Mouse (Mus musculus) liver, embryonic 14.5 days (tissue): ENCODE data around the gene Hoga1. TPM values are rescaled to one million over a fixed set of nuclear protein-coding genes. Genes with fewer than 3 reads are reported as not detected.
A peak's percentile ranks its signal among the peaks of the same experiment; 100 is the strongest.

Source experiments
- ATAC-seq: fragments of 200-750 bp; cut with Nextera tagmentation; 2 replicates; pipeline ENCODE4 v1.8.0; 2017; ENCODE audit warnings: moderate number of reproducible peaks, mild to moderate bottlenecking, moderate library complexity; ENCODE audit not compliant: insufficient read depth
- DNase-seq, 3 experiments: peaks; one replicate each; pipeline ENCODE4 v3.0.0-alpha.2; 2012 to 2013; ENCODE audit warnings: low read depth in 3 of 3, low spot score in 3 of 3
- H3K27ac ChIP-seq: fragments of 300-500 bp; sonication (generic); 2 replicates; pipeline ENCODE4 v1.5.1; 2014; ENCODE audit warnings: moderate library complexity, mild to moderate bottlenecking, control low read depth, inconsistent platforms
- H3K27me3 ChIP-seq: fragments of 300-500 bp; sonication (generic); 2 replicates; pipeline ENCODE4 v1.6.1; 2014; ENCODE audit warnings: mild to moderate bottlenecking, low read length, moderate library complexity; ENCODE audit not compliant: control insufficient read depth, insufficient read depth
- H3K36me3 ChIP-seq: fragments of 300-500 bp; sonication (generic); replicated peaks from 2 replicates; pipeline ENCODE4 v1.6.1; 2014; ENCODE audit warnings: low read depth; ENCODE audit not compliant: control insufficient read depth, insufficient read depth
- H3K4me1 ChIP-seq, 2 experiments: fragments of 200-500 bp in 1 of 2; fragments of 300-500 bp in 1 of 2; sonication (generic) in 1 of 2; replicated peaks; 2 replicates each; pipeline ENCODE4 v1.6.1; 2012 to 2014; ENCODE audit warnings: antibody characterized with exemption in 1 of 2, inconsistent platforms in 1 of 2, low read length in 1 of 2; ENCODE audit not compliant: control insufficient read depth in 2 of 2, insufficient read depth in 2 of 2
- H3K4me2 ChIP-seq: fragments of 300-500 bp; sonication (generic); 2 replicates; pipeline ENCODE4 v1.6.1; 2014; ENCODE audit warnings: low read depth, mild to moderate bottlenecking, control low read depth, moderate library complexity
- H3K4me3 ChIP-seq, 2 experiments: fragments of 200-500 bp in 1 of 2; fragments of 300-500 bp in 1 of 2; sonication (generic) in 1 of 2; 2 replicates each; pipeline ENCODE4 v1.5.1; 2012 to 2014; ENCODE audit warnings: low read depth in 2 of 2, low read length in 2 of 2, mild to moderate bottlenecking in 2 of 2, control low read depth in 1 of 2, inconsistent platforms in 1 of 2, moderate library complexity in 1 of 2; ENCODE audit not compliant: insufficient read depth in 1 of 2
- H3K9ac ChIP-seq: fragments of 300-500 bp; sonication (generic); replicated peaks from 2 replicates; pipeline ENCODE4 v1.6.1; 2014; ENCODE audit warnings: mild to moderate bottlenecking, control low read depth, moderate library complexity
- H3K9me3 ChIP-seq: fragments of 300-500 bp; sonication (generic); 2 replicates; pipeline ENCODE4 v1.6.1; 2016; ENCODE audit warnings: low read length, mixed read lengths; ENCODE audit not compliant: control insufficient read depth
- CTCF ChIP-seq: IDR thresholded peaks from 2 replicates; pipeline ENCODE4 v1.5.1; 2016; ENCODE audit warnings: antibody characterized with exemption, low read depth, control low read depth
- EP300 ChIP-seq: IDR thresholded peaks from 2 replicates; pipeline ENCODE4 v1.6.1; 2016; ENCODE audit warnings: antibody characterized with exemption, low read depth
- WGBS: fragments of 180-500 bp; shearing (Covaris S2); extraction: QIAGEN DNeasy Blood & Tissue Kit; methylation state at CpG from one replicate; pipeline ENCODE4 v1.1.7; 2014; ENCODE audit not compliant: insufficient replicate concordance; 5-methylcytosine and 5-hydroxymethylcytosine counted together
- polyA plus RNA-seq, 2 experiments: library from polyadenylated mRNA; depleted of rRNA in 1 of 2; stranded (reverse) in 1 of 2; unstranded in 1 of 2; fragments of >200 nt; fragmentation: Nextera tagmentation in 1 of 2; extraction: Ambion mirVana in 1 of 2; gene quantifications; 2 replicates each; pipeline versions ENCODE4 v1.2.1 to v1.2.3; 2012 to 2014

Hoga1 gene
- polyA plus RNA-seq, 2 experiments, result 25.8 to 30.4 TPM

GRCm38 (mm10) chr19:42089748-42090595, 44.6 kb downstream of the Hoga1 start, which contains the start of gene Pi4k2a:
TSS of gene Pi4k2a (plus strand) at chr19:42090470.
- Histone ChIP-seq H3K9me3 (no peaks in the 10 kb centered on the region), H3K4me1 (peaks cover 19 to 21% of the 10 kb centered on the region in 2 experiments), H3K4me3 (peak within 1 kb of the TSS; percentile 85 to 97), H3K27ac (peak within 1 kb of the TSS; percentile 94), H3K4me2 (peak within 1 kb of the TSS; percentile 91), H3K9ac (peak within 1 kb of the TSS; percentile 89), H3K27me3 (no peaks in the 10 kb centered on the region), H3K36me3 (no peaks in the 10 kb centered on the region; the same call in 1 of the 2 replicates)
- DNase-seq (peak; percentile 100), ATAC-seq (peak; percentile 98)
- no peak for TF ChIP-seq CTCF
- TF ChIP-seq EP300, result no peak
- WGBS, result under 1% methylated on average over 55 of the region's 55 CpGs

- H3K27me3 ChIP-seq, result no peaks in the 10 kb centered on the region
- H3K4me1 ChIP-seq, result peaks cover 16 to 18% of the 10 kb centered on the region in 2 experiments
- peak overlapping the region; percentile 91 for H3K4me2 ChIP-seq
- DNase-seq, result no peak
- no peaks in the 10 kb centered on the region; the same call in 1 of the 2 replicates for H3K36me3 ChIP-seq
- peak overlapping the region; percentile 85 to 97 for H3K4me3 ChIP-seq
- H3K9ac ChIP-seq, result peak overlapping the region; percentile 89
- peak overlapping the region; percentile 78 for H3K27ac ChIP-seq
- under 1% methylated on average over 52 of the region's 52 CpGs for WGBS
- no peaks in the 10 kb centered on the region for H3K9me3 ChIP-seq
- peak; percentile 59 for ATAC-seq
- TF ChIP-seq EP300 (no peak), CTCF (no peak)
Measured at GRCm38 (mm10) chr19:42090637-42091141, 45.3 kb downstream of the Hoga1 start.

- Histone ChIP-seq H3K4me1 (no peaks in the 10 kb centered on the region), H3K36me3 (no peaks in the 10 kb centered on the region; the same call in 1 of the 2 replicates), H3K9me3 (no peaks in the 10 kb centered on the region), H3K27me3 (no peaks in the 10 kb centered on the region), H3K4me2 (no peak overlapping the region), H3K4me3 (no peak overlapping the region), H3K27ac (no peak overlapping the region), H3K9ac (no peak overlapping the region)
- 73% methylated on average over 3 of the region's 3 CpGs for WGBS
- TF ChIP-seq EP300 (no peak), CTCF (no peak)
- DNase-seq (no peak), ATAC-seq (no peak)
Measured at GRCm38 (mm10) chr19:42099406-42099805, 54.0 kb downstream of the Hoga1 start.

- Histone ChIP-seq H3K4me2 (no peak overlapping the region), H3K36me3 (peaks cover 4% of the 10 kb centered on the region; the same call in 1 of the 2 replicates), H3K9ac (no peak overlapping the region), H3K4me3 (no peak overlapping the region), H3K9me3 (no peaks in the 10 kb centered on the region), H3K27me3 (no peaks in the 10 kb centered on the region), H3K4me1 (no peaks in the 10 kb centered on the region), H3K27ac (no peak overlapping the region)
- ATAC-seq (no peak), DNase-seq (no peak)
- 78% methylated on average over 9 of the region's 9 CpGs for WGBS
- TF ChIP-seq EP300, result no peak
- no peak for TF ChIP-seq CTCF
Measured at GRCm38 (mm10) chr19:42104681-42105080, 59.3 kb downstream of the Hoga1 start.

GRCm38 (mm10) chr19:42115783-42116335, 70.4 kb downstream of the Hoga1 start:
- no peak for TF ChIP-seq CTCF
- no peak for TF ChIP-seq EP300
- Histone ChIP-seq H3K36me3 (peaks cover 3% of the 10 kb centered on the region; the same call in 1 of the 2 replicates), H3K9ac (no peak overlapping the region), H3K27ac (no peak overlapping the region), H3K4me1 (no peaks in the 10 kb centered on the region), H3K4me3 (no peak overlapping the region), H3K27me3 (no peaks in the 10 kb centered on the region), H3K9me3 (no peaks in the 10 kb centered on the region), H3K4me2 (no peak overlapping the region)
- ATAC-seq (no peak), DNase-seq (no peak)
- 72% methylated on average over 4 of the region's 4 CpGs for WGBS
